Mouse (Mus musculus): ENCODE results near the gene Gm10282. TPM values are rescaled to one million over a fixed set of nuclear protein-coding genes. Genes with fewer than 3 reads are reported as not detected.

Gene Gm10282
- polyA plus RNA-seq, 1 experiment from 2014 or later: 9.6 TPM

DNA sequence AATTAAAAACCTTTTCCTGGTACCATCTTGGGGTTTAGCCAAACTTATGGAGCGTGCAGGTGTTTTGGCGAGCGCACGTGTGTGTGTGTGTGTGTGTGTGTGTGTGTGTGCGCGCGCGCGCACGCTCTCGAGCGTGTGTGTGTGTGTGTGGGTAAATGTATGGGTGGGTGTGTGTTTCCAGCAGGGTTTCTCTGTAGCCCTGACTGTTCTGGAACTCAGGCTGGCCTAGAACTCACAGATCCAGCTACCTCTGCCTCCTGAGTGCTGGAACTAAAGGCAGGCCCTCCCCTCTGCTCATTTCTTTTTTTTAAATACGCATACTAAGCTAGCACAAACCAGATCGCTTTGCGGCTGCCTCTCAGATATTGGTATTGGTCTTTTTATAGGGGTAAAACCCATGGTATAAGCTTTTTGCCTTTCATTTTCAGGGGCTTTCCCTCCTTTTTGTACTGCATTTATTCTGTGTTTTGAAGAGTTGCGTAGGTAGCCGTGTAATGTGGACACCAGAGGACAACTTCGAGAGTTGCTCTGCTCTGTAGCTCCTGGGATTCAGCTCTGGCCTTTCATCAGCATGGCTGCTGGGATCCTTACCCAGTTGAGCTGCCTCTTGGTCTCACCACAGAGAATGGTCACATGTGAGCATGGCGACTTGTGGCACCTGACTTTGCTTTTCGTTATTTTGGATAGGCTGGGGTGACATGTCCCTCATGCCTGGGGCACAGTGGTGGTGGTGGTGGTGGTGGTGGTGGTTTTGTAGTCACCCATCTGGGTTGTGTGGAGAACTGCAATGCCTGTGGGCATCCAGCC, 16.8 kb upstream of the Gm10282 start:
- Histone ChIP-seq H3K4me1 (replicated peaks; ENCODE audit: control insufficient read depth, insufficient read depth) (no peaks in the 10 kb centered on the region; the same call in 1 of the 2 replicates), H3K36me3 (ENCODE audit: control insufficient read depth, insufficient read depth, low read length) (peaks cover 3% of the 10 kb centered on the region; the same call in 1 of the 2 replicates), H3K9ac (ENCODE audit: low read length) (no peak overlapping the region), H3K27ac (replicated peaks) (no peak overlapping the region), H3K9me3 (ENCODE audit: control insufficient read depth, low read length) (no peaks in the 10 kb centered on the region), H3K4me3 (ENCODE audit: low read depth, low read length) (peak overlapping the region; percentile 63; the same call in 1 of the 2 replicates), H3K27me3 (ENCODE audit: control insufficient read depth, insufficient read depth, low read length) (no peaks in the 10 kb centered on the region), H3K4me2 (replicated peaks; ENCODE audit: low read depth) (peak overlapping the region; percentile 36)
- TF ChIP-seq CTCF (IDR thresholded peaks at IDR 0.05; ENCODE audit: low read depth) (no peak), EP300 (optimal IDR thresholded peaks at IDR 0.05) (no peak)
- 87% methylated on average over 20 of the region's 20 CpGs for WGBS
- ATAC-seq (ENCODE audit: low FRiP score, low TSS enrichment): no peak
- DNase-seq (ENCODE audit: low spot score): no peak

- 64% methylated on average over 25 of the region's 25 CpGs for WGBS
- ATAC-seq (ENCODE audit: low FRiP score, low TSS enrichment): no peak
Observed at GRCm38 (mm10) chr8:72320803-72321583, 15.9 kb upstream of the Gm10282 start.

GRCm38 (mm10) chr8:72319921-72320802, 15.1 kb upstream of the Gm10282 start:
- Histone ChIP-seq H3K9me3 (ENCODE audit: control insufficient read depth, low read length) (no peaks in the 10 kb centered on the region), H3K4me2 (replicated peaks; ENCODE audit: low read depth) (peak overlapping the region; percentile 98), H3K27ac (replicated peaks) (peak overlapping the region; percentile 81; the same call in 1 of the 2 replicates), H3K4me1 (replicated peaks; ENCODE audit: control insufficient read depth, insufficient read depth) (no peaks in the 10 kb centered on the region; the same call in 1 of the 2 replicates), H3K4me3 (ENCODE audit: low read depth, low read length) (peak overlapping the region; percentile 63), H3K27me3 (ENCODE audit: control insufficient read depth, insufficient read depth, low read length) (no peaks in the 10 kb centered on the region), H3K36me3 (ENCODE audit: control insufficient read depth, insufficient read depth, low read length) (peaks cover 3% of the 10 kb centered on the region; the same call in 1 of the 2 replicates), H3K9ac (ENCODE audit: low read length) (peak overlapping the region; percentile 80)
- WGBS: 11% methylated on average over 37 of the region's 55 CpGs
- peak; percentile 32 for DNase-seq (ENCODE audit: low spot score)
- TF ChIP-seq CTCF (IDR thresholded peaks at IDR 0.05; ENCODE audit: low read depth): no peak
- TF ChIP-seq EP300 (optimal IDR thresholded peaks at IDR 0.05): no peak
- ATAC-seq (ENCODE audit: low FRiP score, low TSS enrichment): no peak

More at GRCm38 (mm10) chr8:72320803-72321583, 15.9 kb upstream of the Gm10282 start:
- no peak for TF ChIP-seq CTCF (IDR thresholded peaks at IDR 0.05; ENCODE audit: low read depth)
- TF ChIP-seq EP300 (optimal IDR thresholded peaks at IDR 0.05): no peak
- Histone ChIP-seq H3K4me1 (replicated peaks; ENCODE audit: control insufficient read depth, insufficient read depth) (no peaks in the 10 kb centered on the region; the same call in 1 of the 2 replicates), H3K36me3 (ENCODE audit: control insufficient read depth, insufficient read depth, low read length) (peaks cover 3% of the 10 kb centered on the region; the same call in 1 of the 2 replicates), H3K27me3 (ENCODE audit: control insufficient read depth, insufficient read depth, low read length) (no peaks in the 10 kb centered on the region), H3K9me3 (ENCODE audit: control insufficient read depth, low read length) (no peaks in the 10 kb centered on the region), H3K9ac (ENCODE audit: low read length) (peak overlapping the region; percentile 43), H3K4me3 (ENCODE audit: low read depth, low read length) (peak overlapping the region; percentile 63), H3K4me2 (replicated peaks; ENCODE audit: low read depth) (peak overlapping the region; percentile 98), H3K27ac (replicated peaks) (no peak overlapping the region)
- no peak for DNase-seq (ENCODE audit: low spot score)

DNA sequence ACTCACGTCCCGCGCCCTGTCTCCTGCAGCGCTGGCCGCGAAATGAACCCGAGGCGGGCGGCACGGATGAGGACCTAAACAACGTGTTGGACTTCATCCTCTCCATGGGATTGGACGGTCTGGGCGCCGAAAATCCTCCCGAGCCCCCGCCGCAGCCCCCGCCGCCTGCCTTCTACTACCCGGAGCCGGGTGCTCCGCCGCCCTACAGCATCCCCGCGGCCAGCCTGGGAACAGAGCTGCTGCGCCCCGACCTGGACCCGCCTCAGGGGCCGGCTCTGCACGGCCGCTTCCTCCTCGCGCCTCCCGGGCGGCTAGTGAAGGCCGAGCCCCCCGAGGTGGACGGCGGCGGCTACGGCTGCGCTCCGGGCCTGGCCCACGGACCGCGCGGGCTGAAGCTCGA, 14.3 kb upstream of the Gm10282 start:
- no peaks in the 10 kb centered on the region; the same call in 1 of the 2 replicates for H3K4me1 ChIP-seq (replicated peaks; ENCODE audit: control insufficient read depth, insufficient read depth)
- ATAC-seq (ENCODE audit: low FRiP score, low TSS enrichment) (peak; percentile 13; the same call in 1 of the 2 replicates), DNase-seq (ENCODE audit: low spot score) (peak; percentile 46)
- peak overlapping the region; percentile 80 for H3K9ac ChIP-seq (ENCODE audit: low read length)
- WGBS: under 1% methylated on average over 45 of the region's 48 CpGs
- TF ChIP-seq EP300 (optimal IDR thresholded peaks at IDR 0.05) (no peak), CTCF (IDR thresholded peaks at IDR 0.05; ENCODE audit: low read depth) (no peak)
- peaks cover 3% of the 10 kb centered on the region; the same call in 1 of the 2 replicates for H3K36me3 ChIP-seq (ENCODE audit: control insufficient read depth, insufficient read depth, low read length)
- H3K4me3 ChIP-seq (ENCODE audit: low read depth, low read length): peak overlapping the region; percentile 63
- no peaks in the 10 kb centered on the region for H3K27me3 ChIP-seq (ENCODE audit: control insufficient read depth, insufficient read depth, low read length)
- peak overlapping the region; percentile 98 for H3K4me2 ChIP-seq (replicated peaks; ENCODE audit: low read depth)
- H3K9me3 ChIP-seq (ENCODE audit: control insufficient read depth, low read length): no peaks in the 10 kb centered on the region
- H3K27ac ChIP-seq (replicated peaks): peak overlapping the region; percentile 81

- H3K4me1 ChIP-seq (replicated peaks; ENCODE audit: control insufficient read depth, insufficient read depth): no peaks in the 10 kb centered on the region; the same call in 1 of the 2 replicates
- no peaks in the 10 kb centered on the region for H3K27me3 ChIP-seq (ENCODE audit: control insufficient read depth, insufficient read depth, low read length)
- H3K27ac ChIP-seq (replicated peaks): peak within 1 kb of the TSS; percentile 81
- peak within 1 kb of the TSS; percentile 80 for H3K9ac ChIP-seq (ENCODE audit: low read length)
- DNase-seq (ENCODE audit: low spot score) (peak; percentile 97), ATAC-seq (ENCODE audit: low FRiP score, low TSS enrichment) (peak; percentile 98)
- under 1% methylated on average over 42 of the region's 46 CpGs for WGBS
- H3K36me3 ChIP-seq (ENCODE audit: control insufficient read depth, insufficient read depth, low read length): peaks cover 3% of the 10 kb centered on the region; the same call in 1 of the 2 replicates
- peak; percentile 20; the same call in 1 of the 2 replicates for TF ChIP-seq CTCF (IDR thresholded peaks at IDR 0.05; ENCODE audit: low read depth)
- no peak for TF ChIP-seq EP300 (optimal IDR thresholded peaks at IDR 0.05)
- H3K4me3 ChIP-seq (ENCODE audit: low read depth, low read length): peak within 1 kb of the TSS; percentile 63
- peak within 1 kb of the TSS; percentile 98 for H3K4me2 ChIP-seq (replicated peaks; ENCODE audit: low read depth)
- no peaks in the 10 kb centered on the region for H3K9me3 ChIP-seq (ENCODE audit: control insufficient read depth, low read length)
Observed at GRCm38 (mm10) chr8:72318801-72319322, 13.8 kb upstream of the Gm10282 start, which contains the start of gene Klf2. Gene Klf2, plus strand, starts transcription at chr8:72319033.

All from stomach, postnatal 0 days (tissue).